Mouse (Mus musculus) kidney, adult 2 months (tissue): ENCODE measurements around the gene Apof.

Experiments used
- CTCF ChIP-seq: fragments of 200-500 bp; conservative IDR thresholded peaks from 2 replicates; pipeline ENCODE4 v1.5.1; 2011; ENCODE audit warnings: low read depth, mild to moderate bottlenecking, control low read depth, low read length, moderate library complexity, mixed read lengths; ENCODE audit not compliant: insufficient read depth, insufficient read length
- POLR2A ChIP-seq: fragments of 200-500 bp; IDR thresholded peaks from one replicate; pipeline ENCODE4 v1.6.1; 2011; ENCODE audit warnings: low read depth, low read length, control low read depth

GRCm38 (mm10) chr10:128283604-128284579 is 15.4 kb downstream of the Apof start:
- TF ChIP-seq CTCF: peak; percentile 66
- no peak for TF ChIP-seq POLR2A
